Mouse (Mus musculus) myocyte (in vitro differentiated cells): ENCODE measurements around the gene Tom1l1. TPM values are rescaled to one million over a fixed set of nuclear protein-coding genes. Genes with fewer than 3 reads are reported as not detected.

Source experiments
- H3K27me3 ChIP-seq: one replicate; pipeline ENCODE4 v1.6.1; 2011; ENCODE audit not compliant: control insufficient read depth, insufficient read depth, insufficient read length
- H3K36me3 ChIP-seq: one replicate; pipeline ENCODE4 v1.6.1; 2011; ENCODE audit not compliant: control insufficient read depth, insufficient read depth
- H3K4me2 ChIP-seq: one replicate; pipeline ENCODE4 v1.6.1; 2011; ENCODE audit warnings: low read depth, control low read depth
- H3K4me3 ChIP-seq: one replicate; pipeline ENCODE4 v1.5.1; 2011; ENCODE audit warnings: mild to moderate bottlenecking, control low read depth, moderate library complexity
- H3K79me2 ChIP-seq: one replicate; pipeline ENCODE4 v1.6.1; 2011; ENCODE audit not compliant: control insufficient read depth, insufficient read depth
- H3ac ChIP-seq: one replicate; pipeline ENCODE4 v1.6.1; 2011; ENCODE audit not compliant: control insufficient read depth, insufficient read length
- CEBPB ChIP-seq: IDR thresholded peaks from 2 replicates; pipeline ENCODE4 v1.6.1; 2011; ENCODE audit warnings: mild to moderate bottlenecking, moderate library complexity; ENCODE audit not compliant: poor library complexity, insufficient read depth, severe bottlenecking
- E2F4 ChIP-seq: IDR thresholded peaks from one replicate; pipeline ENCODE4 v1.6.1; 2011; ENCODE audit warnings: mild to moderate bottlenecking, control low read depth, moderate library complexity; ENCODE audit not compliant: insufficient read depth
- MAX ChIP-seq: IDR thresholded peaks from one replicate; pipeline ENCODE4 v1.6.1; 2011; ENCODE audit warnings: low read depth, mild to moderate bottlenecking, control low read depth
- MYOD1 ChIP-seq, 3 experiments: IDR thresholded peaks; one replicate each; pipeline ENCODE4 v1.6.1; 2011; ENCODE audit warnings: control low read depth in 2 of 3, low read depth in 2 of 3, mild to moderate bottlenecking in 2 of 3, moderate library complexity in 1 of 3; ENCODE audit not compliant: insufficient read length in 2 of 3, control insufficient read depth in 1 of 3
- MYOG ChIP-seq, 3 experiments: IDR thresholded peaks; one replicate each; pipeline ENCODE4 v1.6.1; 2011; ENCODE audit warnings: control low read depth in 2 of 3, low read depth in 2 of 3, mild to moderate bottlenecking in 2 of 3; ENCODE audit not compliant: insufficient read length in 2 of 3, control insufficient read depth in 1 of 3, insufficient read depth in 1 of 3
- POLR2A ChIP-seq: IDR thresholded peaks from one replicate; pipeline ENCODE4 v1.6.1; 2011; ENCODE audit warnings: low read depth, mild to moderate bottlenecking, control low read depth, moderate library complexity; ENCODE audit not compliant: insufficient read length
- POLR2AphosphoS2 ChIP-seq: IDR thresholded peaks from one replicate; pipeline ENCODE4 v1.6.1; 2011; ENCODE audit warnings: low read depth, control low read depth; ENCODE audit not compliant: insufficient read length
- REST ChIP-seq: IDR thresholded peaks from one replicate; pipeline ENCODE4 v1.6.1; 2011; ENCODE audit warnings: mild to moderate bottlenecking, control low read depth, moderate library complexity; ENCODE audit not compliant: insufficient read depth, insufficient read length
- SRF ChIP-seq: IDR thresholded peaks from one replicate; pipeline ENCODE4 v1.6.1; 2011; ENCODE audit warnings: low read depth; ENCODE audit not compliant: control insufficient read depth, insufficient read length
- TCF12 ChIP-seq: IDR thresholded peaks from one replicate; pipeline ENCODE4 v1.6.1; 2011; ENCODE audit warnings: mild to moderate bottlenecking, control low read depth; ENCODE audit not compliant: poor library complexity, insufficient read depth, severe bottlenecking
- TCF3 ChIP-seq: IDR thresholded peaks from one replicate; pipeline ENCODE4 v1.6.1; 2011; ENCODE audit warnings: low read depth, control low read depth; ENCODE audit not compliant: insufficient read length
- USF1 ChIP-seq: IDR thresholded peaks from one replicate; pipeline ENCODE4 v1.6.1; 2011; ENCODE audit warnings: low read depth, mild to moderate bottlenecking, control low read depth, moderate library complexity
- polyA plus RNA-seq: library from polyadenylated mRNA; unstranded; fragments of >200 nt; fragmentation: generic; extraction: Trizol; gene quantifications from one replicate; pipeline ENCODE4 v1.2.1, GENCODE M21; 2012; ENCODE audit warnings: missing spikeins

The Tom1l1 gene
- polyA plus RNA-seq, 1 experiment = 2.7 TPM

GRCm38 (mm10) chr11:90685196-90685595 is 3.0 kb downstream of the Tom1l1 start:
- H3K36me3 ChIP-seq = no peaks in the 10 kb centered on the region
- no peak overlapping the region for H3ac ChIP-seq
- no peak overlapping the region for H3K4me2 ChIP-seq
- no peak overlapping the region for H3K4me3 ChIP-seq
- no peak for TF ChIP-seq MAX
- TF ChIP-seq TCF12 = no peak
- TF ChIP-seq TCF3 = no peak
- no peak for TF ChIP-seq POLR2A
- no peak for TF ChIP-seq SRF
- no peak for TF ChIP-seq USF1
- TF ChIP-seq MYOG (IDR thresholded peaks at IDR 0.05; ENCODE audit: control insufficient read depth in 1 of 3, insufficient read depth in 1 of 3, insufficient read length in 2 of 3, low read depth in 2 of 3) = no peak
- H3K27me3 ChIP-seq = peaks cover 4% of the 10 kb centered on the region
- no peaks in the 10 kb centered on the region for H3K79me2 ChIP-seq

GRCm38 (mm10) chr11:90684765-90685164 is 3.4 kb downstream of the Tom1l1 start:
- no peak for TF ChIP-seq MYOD1 (IDR thresholded peaks at IDR 0.05; ENCODE audit: control insufficient read depth in 1 of 3, insufficient read length in 2 of 3, low read depth in 2 of 3)
- TF ChIP-seq USF1 = no peak
- TF ChIP-seq MAX = no peak
- no peak for TF ChIP-seq POLR2A
- TF ChIP-seq CEBPB = no peak
- no peak for TF ChIP-seq TCF12
- TF ChIP-seq SRF = no peak
- TF ChIP-seq REST = no peak
- TF ChIP-seq E2F4 = no peak
- no peak for TF ChIP-seq POLR2AphosphoS2
- H3K4me2 ChIP-seq = no peak overlapping the region

GRCm38 (mm10) chr11:90681171-90681570 is 7.0 kb downstream of the Tom1l1 start:
- H3K4me3 ChIP-seq = no peak overlapping the region
- H3ac ChIP-seq = no peak overlapping the region
- H3K27me3 ChIP-seq = peaks cover 4% of the 10 kb centered on the region
- no peak overlapping the region for H3K4me2 ChIP-seq
- TF ChIP-seq POLR2A (no peak), MYOG (IDR thresholded peaks at IDR 0.05; ENCODE audit: control insufficient read depth in 1 of 3, insufficient read depth in 1 of 3, insufficient read length in 2 of 3, low read depth in 2 of 3) (no peak)
- H3K79me2 ChIP-seq = no peaks in the 10 kb centered on the region
- no peaks in the 10 kb centered on the region for H3K36me3 ChIP-seq

More at GRCm38 (mm10) chr11:90684765-90685164, 3.4 kb downstream of the Tom1l1 start:
- Histone ChIP-seq H3K27me3 (peaks cover 4% of the 10 kb centered on the region), H3K79me2 (no peaks in the 10 kb centered on the region), H3ac (no peak overlapping the region), H3K36me3 (no peaks in the 10 kb centered on the region), H3K4me3 (no peak overlapping the region)

- H3K27me3 ChIP-seq = peaks cover 4% of the 10 kb centered on the region
- H3K79me2 ChIP-seq = no peaks in the 10 kb centered on the region
- no peaks in the 10 kb centered on the region for H3K36me3 ChIP-seq
- H3K4me3 ChIP-seq = no peak overlapping the region
- no peak overlapping the region for H3K4me2 ChIP-seq
- TF ChIP-seq MYOD1 (IDR thresholded peaks at IDR 0.05; ENCODE audit: control insufficient read depth in 1 of 3, insufficient read length in 2 of 3, low read depth in 2 of 3) = no peak
- TF ChIP-seq MAX = no peak
- no peak for TF ChIP-seq CEBPB
- TF ChIP-seq MYOG (IDR thresholded peaks at IDR 0.05; ENCODE audit: control insufficient read depth in 1 of 3, insufficient read depth in 1 of 3, insufficient read length in 2 of 3, low read depth in 2 of 3) = no peak
- no peak for TF ChIP-seq USF1
- no peak for TF ChIP-seq REST
- no peak for TF ChIP-seq POLR2AphosphoS2
- TF ChIP-seq TCF12 = no peak
- no peak for TF ChIP-seq E2F4
- no peak for TF ChIP-seq TCF3
- TF ChIP-seq POLR2A = no peak
- no peak for TF ChIP-seq SRF
- no peak overlapping the region for H3ac ChIP-seq
Measured at GRCm38 (mm10) chr11:90678582-90678981, 9.6 kb downstream of the Tom1l1 start.

- H3K36me3 ChIP-seq = no peaks in the 10 kb centered on the region
- no peak overlapping the region for H3ac ChIP-seq
- no peak overlapping the region for H3K4me3 ChIP-seq
- H3K79me2 ChIP-seq = no peaks in the 10 kb centered on the region
- H3K27me3 ChIP-seq = peaks cover 4% of the 10 kb centered on the region
- H3K4me2 ChIP-seq = no peak overlapping the region
- TF ChIP-seq POLR2A (no peak), POLR2AphosphoS2 (no peak), MAX (no peak), REST (no peak), E2F4 (no peak), USF1 (no peak), CEBPB (no peak), TCF12 (no peak)
Measured at GRCm38 (mm10) chr11:90677771-90678288, 10.3 kb downstream of the Tom1l1 start.

- TF ChIP-seq USF1 = no peak
- no peak for TF ChIP-seq CEBPB
- no peak for TF ChIP-seq TCF12
- TF ChIP-seq MYOD1 (IDR thresholded peaks at IDR 0.05; ENCODE audit: control insufficient read depth in 1 of 3, insufficient read length in 2 of 3, low read depth in 2 of 3) = no peak
- no peak for TF ChIP-seq MYOG (IDR thresholded peaks at IDR 0.05; ENCODE audit: control insufficient read depth in 1 of 3, insufficient read depth in 1 of 3, insufficient read length in 2 of 3, low read depth in 2 of 3)
- TF ChIP-seq SRF = no peak
- H3K27me3 ChIP-seq = peaks cover 4% of the 10 kb centered on the region
- H3K4me3 ChIP-seq = no peak overlapping the region
- no peak overlapping the region for H3ac ChIP-seq
- no peak overlapping the region for H3K4me2 ChIP-seq
- H3K36me3 ChIP-seq = no peaks in the 10 kb centered on the region
- no peaks in the 10 kb centered on the region for H3K79me2 ChIP-seq
Measured at GRCm38 (mm10) chr11:90677027-90677426, 11.1 kb downstream of the Tom1l1 start.
